Mouse (Mus musculus) midbrain, postnatal 0 days (tissue): Measurements from ENCODE around the gene Slc18a2. TPM values are rescaled to one million over a fixed set of nuclear protein-coding genes. Genes with fewer than 3 reads are reported as not detected.

Source experiments
- ATAC-seq: fragments of 200-750 bp; cut with Nextera tagmentation; 2 replicates; pipeline ENCODE4 v1.8.0; 2017; ENCODE audit warnings: moderate number of reproducible peaks, mild to moderate bottlenecking, moderate TSS enrichment, moderate library complexity; ENCODE audit not compliant: low FRiP score
- DNase-seq: peaks from one replicate; pipeline ENCODE4 v3.0.0-alpha.2; 2015; ENCODE audit warnings: low spot score
- H3K27ac ChIP-seq: fragments of 300-500 bp; sonication (generic); 2 replicates; pipeline ENCODE4 v1.5.1; 2014; ENCODE audit warnings: low read depth, mild to moderate bottlenecking, low read length, mixed read lengths
- H3K27me3 ChIP-seq: fragments of 300-500 bp; sonication (generic); 2 replicates; pipeline ENCODE4 v1.6.1; 2014; ENCODE audit warnings: low read length, control low read depth, mixed read lengths; ENCODE audit not compliant: insufficient read depth
- H3K36me3 ChIP-seq: fragments of 300-500 bp; sonication (generic); 2 replicates; pipeline ENCODE4 v1.6.1; 2014; ENCODE audit warnings: low read length, control low read depth, mixed read lengths; ENCODE audit not compliant: insufficient read depth
- H3K4me1 ChIP-seq: fragments of 300-500 bp; sonication (generic); 2 replicates; pipeline ENCODE4 v1.6.1; 2014; ENCODE audit warnings: mild to moderate bottlenecking, control low read depth, antibody characterized with exemption, low read length, mixed read lengths; ENCODE audit not compliant: insufficient read depth
- H3K4me2 ChIP-seq: fragments of 300-500 bp; sonication (generic); 2 replicates; pipeline ENCODE4 v1.6.1; 2014; ENCODE audit warnings: low read depth, mild to moderate bottlenecking, low read length, mixed read lengths; ENCODE audit not compliant: poor library complexity, severe bottlenecking
- H3K4me3 ChIP-seq: fragments of 300-500 bp; sonication (generic); 2 replicates; pipeline ENCODE4 v1.5.1; 2014; ENCODE audit warnings: low read depth, mild to moderate bottlenecking, low read length, moderate library complexity
- H3K9ac ChIP-seq: fragments of 300-500 bp; sonication (generic); replicated peaks from 2 replicates; pipeline ENCODE4 v1.6.1; 2014; ENCODE audit warnings: mild to moderate bottlenecking, low read length, moderate library complexity, mixed read lengths; ENCODE audit not compliant: poor library complexity, severe bottlenecking
- H3K9me3 ChIP-seq: fragments of 300-500 bp; sonication (generic); 2 replicates; pipeline ENCODE4 v1.6.1; 2016; ENCODE audit warnings: low read length, control low read depth
- CTCF ChIP-seq: IDR thresholded peaks from 2 replicates; pipeline ENCODE4 v1.5.1; 2016; ENCODE audit warnings: antibody characterized with exemption, mild to moderate bottlenecking
- WGBS: fragments of 180-500 bp; shearing (Covaris S2); extraction: QIAGEN DNeasy Blood & Tissue Kit; methylation state at CpG from one replicate; pipeline ENCODE4 v1.1.7; 2014; 5-methylcytosine and 5-hydroxymethylcytosine counted together
- polyA plus RNA-seq: library from polyadenylated mRNA; unstranded; fragments of >200 nt; fragmentation: Nextera tagmentation; extraction: Ambion mirVana; gene quantifications from 2 replicates; pipeline ENCODE4 v1.2.1, GENCODE M21; 2015
- total RNA-seq: library from RNA; depleted of rRNA; stranded (reverse); fragments of >200 nt; gene quantifications from 2 replicates; pipeline ENCODE4 v1.2.3, GENCODE M21; 2014

Slc18a2 gene
- total and polyA plus RNA-seq, 2 experiments from 2014 or later: 19.5 to 21.4 TPM

DNA sequence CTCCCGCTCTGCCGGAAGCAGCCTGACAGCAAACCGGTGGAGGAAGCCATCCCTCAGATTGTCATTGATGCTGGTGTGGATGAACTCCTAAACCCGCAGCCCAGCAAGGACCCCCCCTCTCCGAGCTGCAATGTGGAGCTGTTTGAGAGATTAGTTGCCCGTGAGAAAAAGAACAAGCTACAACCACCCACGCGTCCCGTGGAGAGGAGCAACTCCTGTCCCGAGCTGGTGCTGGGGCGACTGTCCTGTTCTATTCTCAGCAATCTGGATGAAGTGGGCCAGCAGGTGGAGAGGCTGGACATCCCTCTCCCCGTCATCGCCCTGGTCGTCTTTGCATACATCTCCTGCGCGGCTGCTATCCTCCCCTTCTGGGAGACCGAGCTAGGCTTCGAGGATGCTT is 25.7 kb upstream of the Slc18a2 start:
- Histone ChIP-seq H3K27me3 (no peaks in the 10 kb centered on the region), H3K9ac (no peak overlapping the region), H3K36me3 (no peaks in the 10 kb centered on the region), H3K4me1 (no peaks in the 10 kb centered on the region), H3K4me3 (no peak overlapping the region), H3K4me2 (no peak overlapping the region), H3K9me3 (no peaks in the 10 kb centered on the region), H3K27ac (no peak overlapping the region)
- ATAC-seq: no peak
- TF ChIP-seq CTCF: no peak
- no peak for DNase-seq
- WGBS: 88% methylated on average over 18 of the region's 18 CpGs

DNA sequence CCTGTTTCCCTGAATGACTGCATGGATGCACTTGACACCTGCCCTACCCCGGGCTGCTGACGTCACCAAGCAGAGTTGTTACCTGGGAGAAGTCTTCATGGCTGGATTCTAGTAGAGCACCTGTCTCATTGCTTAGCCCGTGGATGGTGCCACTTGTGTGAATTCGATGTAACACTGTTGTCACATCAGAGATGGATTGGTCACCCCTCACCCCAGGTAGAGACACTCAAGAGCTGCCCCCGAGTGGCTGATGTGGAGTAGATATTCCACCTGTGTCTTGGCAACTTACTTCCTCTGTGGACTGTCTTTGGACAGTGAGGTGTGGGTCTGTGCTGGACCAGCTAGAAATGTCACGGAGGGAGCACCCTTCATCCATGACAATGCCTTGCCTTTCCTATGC is 24.6 kb upstream of the Slc18a2 start:
- DNase-seq (no peak), ATAC-seq (no peak)
- Histone ChIP-seq H3K9me3 (no peaks in the 10 kb centered on the region), H3K9ac (no peak overlapping the region), H3K4me2 (no peak overlapping the region), H3K4me3 (no peak overlapping the region), H3K4me1 (no peaks in the 10 kb centered on the region), H3K27me3 (no peaks in the 10 kb centered on the region), H3K36me3 (no peaks in the 10 kb centered on the region), H3K27ac (no peak overlapping the region)
- no peak for TF ChIP-seq CTCF
- WGBS: 75% methylated on average over 6 of the region's 6 CpGs

GRCm38 (mm10) chr19:59238630-59239029 is 22.1 kb upstream of the Slc18a2 start:
- H3K27ac ChIP-seq: no peak overlapping the region
- H3K27me3 ChIP-seq: 0 out of 2 replicates have a peak, but pooled peaks cover 3% of the 10 kb centered on the region
- WGBS: 76% methylated on average over 3 of the region's 3 CpGs
- H3K4me3 ChIP-seq: no peak overlapping the region
- H3K9ac ChIP-seq: no peak overlapping the region
- DNase-seq (no peak), ATAC-seq (no peak)
- H3K36me3 ChIP-seq: no peaks in the 10 kb centered on the region
- H3K4me2 ChIP-seq: no peak overlapping the region
- no peaks in the 10 kb centered on the region for H3K4me1 ChIP-seq
- no peak for TF ChIP-seq CTCF
- no peaks in the 10 kb centered on the region for H3K9me3 ChIP-seq

DNA sequence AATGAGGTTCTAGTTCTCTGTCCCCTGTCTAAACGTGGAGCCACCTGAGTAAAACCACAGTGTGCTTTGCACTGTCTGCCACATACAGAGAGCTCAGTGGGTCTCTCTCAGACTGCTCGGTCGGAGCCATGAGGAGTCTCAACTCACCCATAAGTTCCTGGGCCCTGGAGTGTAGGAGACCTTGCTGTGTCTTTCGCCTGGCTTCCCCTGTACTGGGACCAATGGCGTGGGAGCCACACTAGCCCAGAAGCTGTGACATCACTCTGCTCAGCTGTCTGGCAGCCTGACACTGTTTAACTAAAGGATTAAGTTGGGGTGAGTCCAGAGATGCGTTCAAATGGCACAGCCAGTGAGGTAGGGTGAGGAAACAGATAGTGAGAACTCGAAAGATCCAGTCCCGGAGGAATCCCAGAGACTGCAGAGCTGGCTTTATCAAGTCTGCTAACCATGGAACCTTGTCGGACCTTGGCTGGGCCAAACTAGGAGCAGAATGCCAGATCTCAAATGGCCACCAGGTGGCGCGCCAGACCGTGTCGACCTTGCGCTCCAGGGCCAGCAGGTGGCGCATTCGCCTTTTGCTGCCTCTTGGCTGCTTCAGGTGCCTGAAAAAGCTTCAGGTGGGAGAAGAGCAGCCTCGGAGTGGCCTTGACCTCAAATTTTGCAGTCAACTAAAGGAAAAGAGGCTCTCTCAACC is 21.4 kb upstream of the Slc18a2 start:
- Histone ChIP-seq H3K27ac (no peak overlapping the region), H3K4me1 (no peaks in the 10 kb centered on the region), H3K4me3 (no peak overlapping the region), H3K9ac (no peak overlapping the region), H3K27me3 (0 out of 2 replicates have a peak, but pooled peaks cover 3% of the 10 kb centered on the region), H3K4me2 (no peak overlapping the region), H3K36me3 (no peaks in the 10 kb centered on the region), H3K9me3 (no peaks in the 10 kb centered on the region)
- TF ChIP-seq CTCF: peak; percentile 100
- 26% methylated on average over 17 of the region's 17 CpGs for WGBS
- ATAC-seq: peak; percentile 47; the same call in 1 of the 2 replicates
- peak; percentile 78 for DNase-seq

DNA sequence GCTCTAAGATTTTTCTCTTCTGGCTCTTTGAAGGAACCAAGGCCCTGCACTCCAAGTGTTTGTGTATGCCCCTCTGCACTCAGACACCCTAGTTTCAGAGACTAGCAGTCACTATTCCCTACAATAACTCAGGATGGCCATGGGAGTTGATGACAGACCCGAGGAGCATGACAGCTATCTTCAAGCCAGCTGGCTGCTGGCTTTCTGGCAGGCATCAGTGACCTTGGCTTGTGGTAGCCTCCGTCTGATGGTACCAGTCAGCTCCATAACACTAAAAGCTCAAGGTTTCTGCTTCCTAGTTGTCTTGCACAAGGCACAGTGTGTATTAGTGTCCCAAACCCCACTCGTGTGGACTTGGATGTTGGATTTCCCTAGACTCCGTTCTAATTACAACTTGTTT is 18.7 kb upstream of the Slc18a2 start:
- H3K36me3 ChIP-seq: no peaks in the 10 kb centered on the region
- H3K27ac ChIP-seq: no peak overlapping the region
- 85% methylated on average over 4 of the region's 4 CpGs for WGBS
- TF ChIP-seq CTCF: no peak
- no peak overlapping the region for H3K4me3 ChIP-seq
- no peak overlapping the region for H3K9ac ChIP-seq
- H3K4me2 ChIP-seq: no peak overlapping the region
- ATAC-seq (no peak), DNase-seq (no peak)
- H3K27me3 ChIP-seq: 0 out of 2 replicates have a peak, but pooled peaks cover 3% of the 10 kb centered on the region
- no peaks in the 10 kb centered on the region for H3K4me1 ChIP-seq
- no peaks in the 10 kb centered on the region for H3K9me3 ChIP-seq

DNA sequence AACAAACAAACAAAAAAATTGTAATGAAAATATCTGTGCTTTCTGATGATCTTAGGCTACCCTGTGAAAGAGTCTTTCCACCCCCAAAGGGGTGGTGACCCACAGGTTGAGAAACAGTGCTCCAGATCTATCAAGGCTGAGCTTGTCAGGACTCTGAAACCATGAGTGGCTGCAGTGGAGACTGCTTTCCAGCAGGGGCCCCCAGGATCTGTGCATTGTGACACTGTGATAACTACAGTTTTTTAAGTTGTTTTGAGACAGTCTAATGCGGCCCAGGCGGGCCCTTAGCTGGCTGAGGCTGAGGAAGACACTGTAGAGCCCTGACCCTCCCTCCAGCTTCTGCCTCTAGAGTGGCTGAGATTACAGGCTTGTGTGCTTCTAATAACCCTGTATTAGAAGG is 17.6 kb upstream of the Slc18a2 start:
- Histone ChIP-seq H3K4me2 (no peak overlapping the region), H3K4me1 (no peaks in the 10 kb centered on the region), H3K36me3 (no peaks in the 10 kb centered on the region), H3K27ac (no peak overlapping the region), H3K4me3 (no peak overlapping the region), H3K9me3 (no peaks in the 10 kb centered on the region), H3K27me3 (0 out of 2 replicates have a peak, but pooled peaks cover 3% of the 10 kb centered on the region), H3K9ac (no peak overlapping the region)
- DNase-seq: no peak
- no peak for TF ChIP-seq CTCF
- ATAC-seq: no peak
- WGBS: 89% methylated on average over 2 of the region's 2 CpGs
